ENCODE assay signal across 10 mouse cellular contexts in genomic region chr4:79532420-79533066, GRCm38 (mm10).
DNase-seq lines count a peak whose midpoint lies in the region.
"Had no signal": no experiment of that assay in that cellular context is flagged by ENCODE, and none has a peak within 500 bp of the region (broad histone marks: within the 10 kb centered on the region; RNA-seq: fewer than 3 reads in every experiment).

No protein-coding gene starts in this region.

- DNase-seq in layer of hippocampus, adult 11-12 months (ENCODE audit: low spot score) = peak; percentile 6
- no peak for DNase-seq in layer of hippocampus, adult 9-11 months
- peak; percentile 26 to 28 for DNase-seq in frontal cortex, postnatal 10 days (ENCODE audit: low spot score in 2 of 2)
- DNase-seq in left cerebral cortex, postnatal 4 days = peak; percentile 11
- peak; percentile 40 for DNase-seq in right cerebral cortex, postnatal 25 days
- no peak for DNase-seq in gastrocnemius, adult 18-20 months (ENCODE audit: low spot score)
- DNase-seq in thymus, postnatal 14 days = no peak
- DNase-seq in adrenal gland, postnatal 4 days (ENCODE audit: low spot score in 2 of 2) = no peak
- DNase-seq: cerebellum, adult 9-11 months; gastrocnemius, postnatal 10 days had no signal

- intact Hi-C loops in left cerebral cortex, postnatal 4 days (cut with DNase I) = loop anchor here (10.0 kb wide), 1 partner anchor 478 kb away; no protein-coding TSS in a partner anchor

Comparison
In these comparisons a context has a peak if more than half of its experiments do, and no peak if none do; other contexts are left out.
1. DNase-seq: peak in layer of hippocampus, adult 11-12 months (single experiment), frontal cortex, postnatal 10 days (2 of 2), left cerebral cortex, postnatal 4 days (single experiment) and right cerebral cortex, postnatal 25 days (single experiment); none in layer of hippocampus, adult 9-11 months (single experiment), gastrocnemius, adult 18-20 months (single experiment), thymus, postnatal 14 days (single experiment) and adrenal gland, postnatal 4 days (0 of 2).